Mouse (Mus musculus) T-helper 17 cell (primary cell): ENCODE results near the gene Urad.

ENCODE experiments used
- in situ Hi-C, 2 experiments: fragments of 300-600 bp; cut with MboI, MseI; formaldehyde crosslinking; loops; 1 replicate in 1 of 2; 2 replicates in 1 of 2; pipeline ENCODE4 v1.15.1; 2025; ENCODE audit warnings: high pct_unique_total_duplicates in 2 of 2

Gene Urad

GRCm38 (mm10) chr5:147322183-147322582, at the start of gene Urad:
Gene Urad (minus strand): TSS chr5:147322440.
- in situ Hi-C loops: loop anchor here (5.0 to 10.0 kb wide), 3 partner anchors 407 to 953 kb away; no protein-coding TSS in a partner anchor

DNA sequence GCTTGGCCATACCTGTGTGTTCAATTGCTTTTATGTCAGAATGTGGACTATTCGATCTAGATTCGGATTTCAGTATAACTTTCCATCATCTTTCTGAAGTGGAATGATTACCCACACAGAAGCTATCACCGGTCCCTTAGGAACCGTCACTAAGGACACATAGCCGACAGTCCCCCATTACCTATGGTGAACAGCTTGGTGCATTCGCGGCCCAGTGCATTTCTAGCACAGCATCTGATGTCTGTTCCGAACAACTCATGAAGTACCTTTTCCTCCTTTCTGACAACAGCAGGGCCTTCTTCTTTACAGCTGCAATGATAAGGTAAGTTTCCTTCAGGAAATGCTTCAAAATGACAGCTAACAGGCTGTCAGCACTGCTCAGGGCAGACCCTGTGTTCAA, 48.0 kb upstream of the Urad start:
- in situ Hi-C loops: no loop called here

DNA sequence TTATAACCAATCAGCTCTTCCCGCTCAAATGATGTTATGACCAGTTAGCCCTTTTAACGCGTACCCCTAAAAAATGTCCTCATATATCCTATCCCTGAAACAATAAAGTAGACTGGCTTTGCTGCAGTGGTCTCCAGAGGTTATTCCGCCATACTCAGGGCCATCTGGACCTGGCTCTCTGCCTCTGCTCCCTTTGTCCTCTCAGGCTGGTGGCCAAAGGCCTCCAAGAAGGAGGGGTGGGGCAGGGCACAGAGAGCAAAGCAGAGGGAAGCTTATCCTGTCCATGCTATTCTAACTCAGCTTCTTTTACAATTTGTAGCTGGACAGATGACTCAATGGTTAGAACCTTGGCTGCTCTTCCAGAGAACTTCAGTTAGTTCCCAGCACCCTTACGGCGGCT, 46.0 kb upstream of the Urad start:
- in situ Hi-C loops: no loop called here

DNA sequence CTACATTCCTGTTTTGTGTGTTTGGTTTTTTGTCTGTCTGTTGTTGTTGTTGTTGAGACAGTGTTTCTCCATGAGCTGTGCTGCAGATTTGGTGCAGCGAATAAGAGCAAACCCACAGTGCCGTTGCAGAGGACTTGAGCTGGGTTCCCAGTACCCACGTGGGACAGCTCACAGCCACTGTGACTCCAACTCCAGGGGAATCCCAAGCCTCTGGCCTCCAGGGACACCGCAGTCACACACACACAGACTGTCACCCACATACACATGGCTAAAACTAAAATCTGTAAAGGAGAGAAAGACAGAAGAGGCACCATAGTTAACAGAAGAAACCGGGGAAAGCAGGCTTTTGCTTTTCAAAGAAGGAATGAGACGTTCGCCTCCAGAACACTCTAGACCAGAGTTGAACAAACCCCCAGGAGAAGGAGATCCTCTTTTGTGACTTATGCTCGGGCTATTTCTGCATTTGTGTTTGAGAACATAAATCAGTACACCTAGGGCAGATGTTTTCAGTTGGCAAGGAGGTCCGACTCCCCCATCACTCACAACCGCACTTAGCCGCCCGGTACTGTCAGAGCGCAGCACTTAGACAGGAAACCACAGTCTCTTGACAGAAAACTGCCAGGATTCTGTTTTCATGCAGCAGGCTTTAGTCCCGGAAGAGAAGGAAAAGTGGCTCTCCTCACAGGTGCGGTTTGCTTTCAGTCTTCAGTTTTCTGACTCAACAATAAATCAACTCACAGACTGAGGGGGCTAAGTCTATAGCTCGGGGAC, 43.9 kb upstream of the Urad start:
- in situ Hi-C loops: no loop called here

DNA sequence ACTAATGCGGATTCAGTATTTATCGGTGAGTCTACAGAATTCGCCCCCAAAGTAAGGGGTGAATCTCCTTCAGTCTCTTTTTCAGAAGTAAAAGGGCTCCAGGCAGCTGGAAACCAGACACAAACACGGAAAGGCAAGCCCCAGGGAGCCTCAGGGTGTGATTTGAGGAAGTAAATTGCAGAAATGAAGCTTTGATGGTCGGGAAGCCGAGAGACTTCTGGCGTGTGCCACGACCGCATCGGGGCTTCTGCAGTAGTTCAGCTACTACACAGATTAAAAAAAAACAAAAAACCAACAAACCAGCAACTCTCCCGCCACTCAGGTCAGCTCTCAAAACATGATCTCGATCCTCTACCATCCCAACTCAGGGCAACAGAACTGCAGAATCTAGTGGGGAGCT, 40.8 kb upstream of the Urad start:
- in situ Hi-C loops: loop anchor here in 1 of 2 experiments (5.0 kb wide), 1 partner anchor 36 kb away; no protein-coding TSS in a partner anchor

DNA sequence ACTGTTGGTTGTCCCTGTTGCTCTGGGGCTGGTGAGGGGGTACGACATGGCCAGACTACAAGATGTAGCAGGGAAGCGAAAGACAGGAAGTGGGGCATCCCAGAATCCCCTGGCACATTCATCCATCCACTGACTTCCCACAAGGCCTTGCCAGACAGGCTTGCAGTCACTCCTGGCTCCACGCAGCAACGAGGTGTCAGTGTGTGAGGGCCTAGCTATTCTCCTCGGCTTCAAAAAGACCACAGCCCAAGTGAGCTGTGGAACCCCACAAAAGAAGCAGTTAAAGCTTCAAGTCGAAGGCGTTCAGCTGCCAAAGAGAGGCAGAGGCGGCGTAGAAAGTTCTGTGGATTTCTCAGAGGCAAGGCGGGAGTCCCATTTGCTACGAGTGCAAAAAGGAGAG, 36.2 kb upstream of the Urad start:
- in situ Hi-C loops: no loop called here

GRCm38 (mm10) chr5:147357536-147357935, 35.3 kb upstream of the Urad start:
- in situ Hi-C loops: no loop called here

DNA sequence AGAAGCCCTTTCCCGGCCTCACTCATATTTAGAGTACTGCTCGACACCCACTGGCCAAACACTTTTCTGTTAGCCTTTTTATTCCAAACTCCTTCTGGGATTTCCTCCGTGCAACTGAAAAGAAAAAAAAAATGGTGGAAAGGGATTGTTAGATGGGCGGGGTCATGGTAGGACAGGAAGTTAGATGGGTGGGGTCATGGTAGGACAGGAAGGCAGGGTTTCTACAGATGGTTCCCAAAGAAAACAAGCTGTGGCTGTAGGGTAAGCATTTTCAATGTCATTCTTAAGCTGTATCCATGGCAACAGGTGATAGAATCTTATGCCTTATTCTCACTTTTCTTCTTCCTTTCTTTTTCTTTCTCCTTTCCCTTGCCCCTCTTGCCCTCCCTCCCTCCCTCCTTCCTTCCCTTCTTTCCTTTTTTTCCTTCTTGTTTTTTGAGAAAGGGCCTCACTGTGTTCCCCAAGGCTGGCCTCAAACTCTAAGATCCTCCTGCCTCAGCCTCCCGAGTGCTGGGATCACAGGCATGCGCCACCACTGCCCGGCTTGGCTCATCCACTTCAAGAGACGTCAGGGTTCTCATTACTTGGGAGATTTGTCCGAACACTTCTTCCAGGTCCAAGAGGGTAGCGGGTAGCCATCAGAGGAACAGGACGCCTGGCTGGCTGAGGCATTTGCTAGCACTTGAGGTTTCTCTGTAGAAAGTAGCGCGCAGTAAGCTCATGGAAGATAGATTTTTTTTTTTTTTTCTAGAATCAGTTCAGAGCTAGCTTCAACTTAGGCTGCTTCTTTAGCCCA, 34.2 kb upstream of the Urad start:
- in situ Hi-C loops: no loop called here

DNA sequence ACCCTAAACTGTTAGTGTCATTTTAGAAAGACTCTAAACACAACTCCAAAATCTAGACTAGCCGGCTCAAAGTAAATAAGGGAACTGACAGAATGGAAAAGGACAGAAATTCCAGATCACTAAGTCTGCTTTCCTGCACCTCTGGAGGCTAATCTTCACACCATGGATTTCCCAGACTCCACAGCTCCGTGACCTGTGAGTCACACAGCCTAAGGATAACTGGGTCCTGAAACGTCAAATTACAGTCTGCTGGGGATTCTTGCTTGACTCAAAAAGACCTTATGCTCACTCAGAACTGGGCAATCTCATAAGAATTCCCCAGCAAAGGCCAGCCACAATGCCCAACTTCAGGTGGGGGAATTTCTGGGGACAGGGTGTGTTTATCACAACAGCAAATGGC, 33.5 kb upstream of the Urad start:
- in situ Hi-C loops: no loop called here

- in situ Hi-C loops: no loop called here
Observed at GRCm38 (mm10) chr5:147354985-147355384, 32.7 kb upstream of the Urad start.

DNA sequence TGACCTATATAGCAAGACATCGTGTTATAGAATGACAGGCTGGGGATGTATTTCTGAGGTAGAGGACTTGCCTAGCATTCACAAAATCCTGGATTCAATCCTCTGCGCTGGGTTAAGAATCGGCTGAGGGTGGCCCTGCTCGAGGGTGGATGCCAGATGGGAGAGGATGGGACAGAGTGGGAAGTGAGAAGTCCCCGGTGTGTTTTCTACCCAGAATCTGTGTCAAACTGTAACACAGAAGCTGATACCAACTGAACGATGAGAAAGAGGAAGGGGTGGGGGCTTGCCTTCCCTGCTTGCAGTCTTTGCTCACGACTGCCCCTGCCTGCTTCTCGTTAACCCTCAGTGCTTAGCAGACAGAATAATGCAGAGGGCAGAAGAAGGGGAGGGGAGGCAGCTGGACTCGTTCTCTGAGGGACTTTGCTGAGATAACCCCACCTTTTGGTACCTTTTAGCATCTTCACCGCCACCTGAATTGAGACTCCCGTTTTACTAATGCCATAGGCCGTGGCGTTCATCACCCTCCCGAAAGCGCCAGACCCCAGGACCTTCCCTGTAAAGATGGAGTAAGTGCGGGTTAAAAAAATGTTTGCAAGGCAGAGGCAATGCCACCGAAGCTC, 32.0 kb upstream of the Urad start:
- in situ Hi-C loops: no loop called here

GRCm38 (mm10) chr5:147351931-147352330, 29.7 kb upstream of the Urad start:
- in situ Hi-C loops: no loop called here

DNA sequence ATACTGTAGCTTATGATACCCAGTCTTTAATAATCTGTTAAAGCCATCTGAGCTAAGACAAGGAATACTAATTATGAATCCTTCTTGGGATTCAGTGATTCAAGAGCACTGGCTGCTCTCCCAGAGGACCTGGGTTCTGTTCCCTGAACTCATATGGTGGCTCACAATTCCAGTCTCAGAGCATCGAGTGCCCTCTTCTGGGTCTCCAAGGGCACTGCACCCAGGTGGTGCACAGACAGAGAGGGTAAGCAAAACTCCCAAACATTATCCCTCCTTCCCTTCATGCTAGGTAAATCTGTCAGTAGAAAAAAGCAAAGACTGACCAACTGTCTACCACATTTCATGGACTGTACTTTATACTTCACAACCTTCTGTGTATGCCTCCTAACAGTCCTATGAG, 23.7 kb upstream of the Urad start:
- in situ Hi-C loops: loop anchor here in 1 of 2 experiments (25.0 kb wide), 1 partner anchor 516 kb away; the partner anchor contains the start of gene Pomp

- in situ Hi-C loops: loop anchor here in 1 of 2 experiments (25.0 kb wide), 1 partner anchor 518 kb away; the partner anchor contains the start of gene Pomp
Observed at GRCm38 (mm10) chr5:147343904-147344303, 21.7 kb upstream of the Urad start.

GRCm38 (mm10) chr5:147342901-147343300, 20.7 kb upstream of the Urad start:
- in situ Hi-C loops: loop anchor here in 1 of 2 experiments (25.0 kb wide), 1 partner anchor 519 kb away; the partner anchor contains the start of gene Pomp

GRCm38 (mm10) chr5:147340741-147341414, 18.6 kb upstream of the Urad start:
- in situ Hi-C loops: loop anchor here in 1 of 2 experiments (25.0 kb wide), 1 partner anchor 521 kb away; the partner anchor contains the start of gene Pomp

- in situ Hi-C loops: loop anchor here in 1 of 2 experiments (25.0 kb wide), 1 partner anchor 523 kb away; the partner anchor contains the start of gene Pomp
Observed at GRCm38 (mm10) chr5:147339560-147339959, 17.3 kb upstream of the Urad start.

DNA sequence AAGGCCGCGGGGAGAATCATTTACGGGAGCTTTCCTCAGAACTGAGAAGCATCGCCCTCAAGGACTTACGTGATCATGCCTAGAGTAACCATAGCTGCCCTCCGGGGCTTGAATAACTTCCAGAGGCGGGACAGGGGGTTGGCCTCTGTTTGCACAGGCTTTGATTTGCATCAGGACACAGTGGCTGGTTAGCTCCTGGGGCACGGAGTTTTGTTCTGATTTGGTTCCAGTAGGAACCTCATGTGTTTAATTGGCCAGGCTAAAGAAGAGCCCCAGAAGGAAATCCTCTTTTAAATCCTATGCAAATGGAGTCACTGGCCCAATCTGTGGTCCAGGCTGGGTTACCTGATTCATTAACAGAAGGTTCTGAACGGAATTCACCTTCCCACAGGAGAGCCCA, 16.7 kb upstream of the Urad start:
- in situ Hi-C loops: loop anchor here in 1 of 2 experiments (25.0 kb wide), 1 partner anchor 523 kb away; the partner anchor contains the start of gene Pomp

DNA sequence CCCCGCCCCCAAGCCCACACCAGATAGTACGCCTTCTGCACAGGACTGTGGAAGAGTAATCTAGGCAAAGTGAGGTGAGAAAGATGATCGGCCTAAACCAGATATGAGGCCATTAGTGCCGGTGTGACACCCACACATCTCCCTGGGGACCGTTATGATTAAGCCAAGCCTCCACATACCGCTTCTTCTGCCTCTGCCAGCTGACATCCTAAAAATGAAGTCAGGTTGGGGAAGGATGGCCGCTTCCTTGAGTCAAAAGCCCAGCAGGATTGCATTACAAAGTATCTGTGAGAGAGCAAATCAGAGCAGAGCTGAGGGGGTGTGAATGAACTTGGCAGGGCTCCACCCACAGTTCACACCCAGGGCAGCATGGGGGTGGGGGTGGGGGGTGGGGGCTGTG, 10.5 kb upstream of the Urad start:
- in situ Hi-C loops: loop anchor here (5.0 to 25.0 kb wide), 2 partner anchors 530 to 545 kb away; partner anchors contain the start of gene Pomp (in 1 of the 2)

DNA sequence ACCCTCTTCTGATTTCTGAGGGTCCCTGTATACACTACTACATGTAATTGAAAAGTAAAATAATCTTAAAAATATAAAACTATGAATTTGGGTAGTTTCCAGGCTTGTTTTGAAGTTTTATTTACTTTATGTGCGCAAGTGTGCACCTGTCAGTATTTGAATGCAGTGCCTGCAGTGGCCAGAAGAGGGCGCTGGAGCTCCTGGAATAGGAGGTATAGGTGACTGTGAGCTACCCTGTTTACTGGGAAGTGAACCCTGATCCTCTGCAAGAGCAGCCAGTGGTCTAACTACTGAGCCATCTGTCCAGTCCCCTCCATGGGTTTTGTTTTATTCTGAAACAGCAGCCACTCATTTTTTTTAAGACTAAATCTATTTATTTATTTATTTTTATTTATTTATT, 9.3 kb upstream of the Urad start:
- in situ Hi-C loops: loop anchor here (5.0 to 25.0 kb wide), 2 partner anchors 531 to 546 kb away; partner anchors contain the start of gene Pomp (in 1 of the 2)

GRCm38 (mm10) chr5:147329946-147330345, 7.7 kb upstream of the Urad start:
- in situ Hi-C loops: loop anchor here (5.0 to 25.0 kb wide), 5 partner anchors 32 to 945 kb away; partner anchors contain the start of gene Pomp (in 1 of the 2)
